Mouse (Mus musculus): ENCODE data around the gene Flt4. TPM values are rescaled to one million over a fixed set of nuclear protein-coding genes. Genes with fewer than 3 reads are reported as not detected.

The Flt4 gene
- polyA plus RNA-seq, 1 experiment from 2014 or later, result 4.9 TPM

DNA sequence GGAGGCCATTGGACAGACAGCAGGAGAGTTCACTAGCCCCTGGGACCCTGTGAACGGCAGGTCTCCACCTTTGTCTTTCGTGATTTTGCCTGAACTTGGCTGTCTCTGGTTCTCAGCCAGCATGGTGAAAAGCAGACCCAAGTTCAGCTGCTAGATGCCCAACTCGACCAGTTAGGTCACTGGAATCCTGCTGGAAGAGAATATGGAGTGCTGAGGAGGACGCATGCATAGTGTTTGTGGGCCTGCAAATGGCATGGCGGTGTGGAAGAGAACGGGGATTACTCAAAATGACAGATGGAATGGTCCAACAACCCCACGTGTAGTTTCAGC lies 50.4 kb downstream of the Flt4 start:
- DNase-seq (no peak), ATAC-seq (no peak)
- H3K36me3 ChIP-seq (replicated peaks; ENCODE audit: insufficient read depth, low read length), result no peaks in the 10 kb centered on the region
- WGBS (ENCODE audit: insufficient replicate concordance), result 69% methylated on average over 7 of the region's 7 CpGs
- no peak overlapping the region for H3K4me3 ChIP-seq (ENCODE audit: low read depth, low read length)
- no peaks in the 10 kb centered on the region for H3K27me3 ChIP-seq (ENCODE audit: insufficient read depth, low read length)
- no peak overlapping the region for H3K4me2 ChIP-seq (ENCODE audit: low read depth, low read length)
- H3K9ac ChIP-seq (replicated peaks), result no peak overlapping the region
- TF ChIP-seq EP300 (IDR thresholded peaks at IDR 0.05; ENCODE audit: low read depth), result no peak
- no peak for TF ChIP-seq CTCF (IDR thresholded peaks at IDR 0.05; ENCODE audit: low read depth)
- H3K4me1 ChIP-seq (ENCODE audit: insufficient read depth), result peaks cover 16% of the 10 kb centered on the region
- H3K27ac ChIP-seq (ENCODE audit: low read depth), result peak overlapping the region; percentile 64
- no peaks in the 10 kb centered on the region for H3K9me3 ChIP-seq (ENCODE audit: low read length)

GRCm38 (mm10) chr11:49662292-49662780 lies 53.3 kb downstream of the Flt4 start:
- H3K9ac ChIP-seq (replicated peaks), result no peak overlapping the region
- H3K27me3 ChIP-seq (ENCODE audit: insufficient read depth, low read length), result no peaks in the 10 kb centered on the region
- H3K4me1 ChIP-seq (ENCODE audit: insufficient read depth), result peaks cover 16% of the 10 kb centered on the region
- WGBS (ENCODE audit: insufficient replicate concordance), result 45% methylated on average over 15 of the region's 15 CpGs
- H3K4me2 ChIP-seq (ENCODE audit: low read depth, low read length), result no peak overlapping the region
- H3K9me3 ChIP-seq (ENCODE audit: low read length), result no peaks in the 10 kb centered on the region
- H3K36me3 ChIP-seq (replicated peaks; ENCODE audit: insufficient read depth, low read length), result no peaks in the 10 kb centered on the region
- ATAC-seq (no peak), DNase-seq (no peak)
- TF ChIP-seq CTCF (IDR thresholded peaks at IDR 0.05; ENCODE audit: low read depth) (peak; percentile 33), EP300 (IDR thresholded peaks at IDR 0.05; ENCODE audit: low read depth) (no peak)
- no peak overlapping the region for H3K27ac ChIP-seq (ENCODE audit: low read depth)
- H3K4me3 ChIP-seq (ENCODE audit: low read depth, low read length), result no peak overlapping the region

- no peaks in the 10 kb centered on the region for H3K9me3 ChIP-seq (ENCODE audit: low read length)
- no peaks in the 10 kb centered on the region for H3K27me3 ChIP-seq (ENCODE audit: insufficient read depth, low read length)
- no peak for DNase-seq
- 51% methylated on average over 5 of the region's 5 CpGs for WGBS (ENCODE audit: insufficient replicate concordance)
- H3K4me1 ChIP-seq (ENCODE audit: insufficient read depth), result peaks cover 12% of the 10 kb centered on the region
- no peak within 1 kb of the TSS for H3K27ac ChIP-seq (ENCODE audit: low read depth)
- H3K4me2 ChIP-seq (ENCODE audit: low read depth, low read length), result no peak within 1 kb of the TSS
- TF ChIP-seq CTCF (IDR thresholded peaks at IDR 0.05; ENCODE audit: low read depth) (no peak), EP300 (IDR thresholded peaks at IDR 0.05; ENCODE audit: low read depth) (no peak)
- no peak within 1 kb of the TSS for H3K4me3 ChIP-seq (ENCODE audit: low read depth, low read length)
- ATAC-seq, result no peak
- no peaks in the 10 kb centered on the region for H3K36me3 ChIP-seq (replicated peaks; ENCODE audit: insufficient read depth, low read length)
- H3K9ac ChIP-seq (replicated peaks), result no peak within 1 kb of the TSS
Observed at GRCm38 (mm10) chr11:49663310-49663709, 54.2 kb downstream of the Flt4 start, which contains the start of gene Scgb3a1. Scgb3a1 (plus strand) TSS chr11:49663610.

DNA sequence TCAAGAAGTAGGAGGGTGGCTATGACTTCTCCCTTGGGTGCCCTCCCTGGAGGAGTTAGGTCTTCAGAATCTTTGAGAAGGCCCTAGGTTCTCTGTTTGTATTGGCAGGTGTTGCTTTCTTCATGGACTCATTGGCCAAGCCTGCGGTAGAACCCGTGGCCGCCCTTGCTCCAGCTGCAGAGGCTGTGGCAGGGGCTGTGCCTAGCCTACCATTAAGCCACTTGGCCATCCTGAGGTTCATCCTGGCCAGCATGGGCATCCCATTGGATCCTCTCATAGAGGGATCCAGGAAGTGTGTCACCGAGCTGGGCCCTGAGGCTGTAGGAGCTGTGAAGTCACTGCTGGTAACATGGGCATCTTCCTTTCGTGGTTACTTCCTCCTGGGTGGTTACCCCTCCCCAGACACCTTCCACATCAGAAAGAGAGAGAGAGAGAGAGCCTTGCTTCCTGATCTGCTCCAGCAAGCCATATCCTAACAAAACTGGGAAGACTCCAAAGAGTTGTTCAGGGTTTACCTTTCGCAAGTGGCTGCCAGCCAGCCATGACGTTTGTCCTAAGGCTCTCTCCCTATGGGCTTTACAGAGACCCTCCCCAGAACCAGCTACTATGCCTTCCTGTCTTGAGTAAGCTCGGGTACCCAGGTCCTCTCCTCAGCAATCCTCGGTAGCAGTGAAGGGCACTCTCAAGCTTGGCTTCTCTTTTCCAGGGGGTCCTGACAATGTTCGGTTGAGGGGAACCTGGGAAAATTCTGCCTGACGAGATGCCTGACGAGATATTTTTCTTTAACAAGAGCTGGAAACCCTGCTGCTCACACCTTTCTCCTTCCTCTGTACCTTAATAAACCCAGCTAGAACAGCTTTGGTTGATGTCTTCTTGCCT lies 55.4 kb downstream of the Flt4 start:
- TF ChIP-seq EP300 (IDR thresholded peaks at IDR 0.05; ENCODE audit: low read depth) (no peak), CTCF (IDR thresholded peaks at IDR 0.05; ENCODE audit: low read depth) (no peak)
- Histone ChIP-seq H3K9me3 (ENCODE audit: low read length) (no peaks in the 10 kb centered on the region), H3K36me3 (replicated peaks; ENCODE audit: insufficient read depth, low read length) (0 out of 2 replicates have a peak, but pooled peaks cover 6% of the 10 kb centered on the region)

DNA sequence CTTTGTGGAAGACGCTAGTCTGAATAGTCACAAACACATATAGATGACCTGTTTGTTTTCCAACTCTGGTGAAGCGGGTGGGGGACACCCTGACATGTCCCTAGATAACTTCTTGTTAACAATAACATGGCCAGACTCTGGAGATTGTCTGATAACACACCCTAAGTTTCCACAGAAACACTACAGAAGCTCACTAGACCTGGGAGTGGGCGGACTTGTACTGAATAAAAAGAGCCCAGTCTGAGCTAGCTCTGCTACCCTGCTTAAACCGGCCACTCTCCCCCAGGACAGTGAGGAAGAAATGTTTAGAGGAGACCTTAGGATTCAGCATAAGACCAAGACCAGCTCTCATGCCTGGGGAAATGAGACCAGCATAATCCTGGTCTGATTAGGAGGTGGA lies 56.4 kb downstream of the Flt4 start:
- ATAC-seq (no peak), DNase-seq (no peak)
- no peak overlapping the region for H3K9ac ChIP-seq (replicated peaks)
- H3K4me1 ChIP-seq (ENCODE audit: insufficient read depth), result no peaks in the 10 kb centered on the region
- no peak overlapping the region for H3K27ac ChIP-seq (ENCODE audit: low read depth)
- H3K9me3 ChIP-seq (ENCODE audit: low read length), result no peaks in the 10 kb centered on the region
- 65% methylated on average over 4 of the region's 4 CpGs for WGBS (ENCODE audit: insufficient replicate concordance)
- H3K4me2 ChIP-seq (ENCODE audit: low read depth, low read length), result no peak overlapping the region
- H3K36me3 ChIP-seq (replicated peaks; ENCODE audit: insufficient read depth, low read length), result 0 out of 2 replicates have a peak, but pooled peaks cover 12% of the 10 kb centered on the region
- TF ChIP-seq EP300 (IDR thresholded peaks at IDR 0.05; ENCODE audit: low read depth) (no peak), CTCF (IDR thresholded peaks at IDR 0.05; ENCODE audit: low read depth) (no peak)
- H3K4me3 ChIP-seq (ENCODE audit: low read depth, low read length), result no peak overlapping the region
- no peaks in the 10 kb centered on the region for H3K27me3 ChIP-seq (ENCODE audit: insufficient read depth, low read length)

More for the DNA sequence above, 55.4 kb downstream of the Flt4 start:
- ATAC-seq, result no peak
- Histone ChIP-seq H3K27ac (ENCODE audit: low read depth) (no peak overlapping the region), H3K4me1 (ENCODE audit: insufficient read depth) (peaks cover 1% of the 10 kb centered on the region; the same call in 1 of the 2 replicates), H3K27me3 (ENCODE audit: insufficient read depth, low read length) (no peaks in the 10 kb centered on the region), H3K4me2 (ENCODE audit: low read depth, low read length) (no peak overlapping the region), H3K9ac (replicated peaks) (no peak overlapping the region), H3K4me3 (ENCODE audit: low read depth, low read length) (no peak overlapping the region)
- WGBS (ENCODE audit: insufficient replicate concordance), result 61% methylated on average over 12 of the region's 12 CpGs
- no peak for DNase-seq

- Histone ChIP-seq H3K27ac (ENCODE audit: low read depth) (no peak overlapping the region), H3K9me3 (ENCODE audit: low read length) (no peaks in the 10 kb centered on the region), H3K36me3 (replicated peaks; ENCODE audit: insufficient read depth, low read length) (peaks cover 68% of the 10 kb centered on the region), H3K4me2 (ENCODE audit: low read depth, low read length) (no peak overlapping the region), H3K4me1 (ENCODE audit: insufficient read depth) (no peaks in the 10 kb centered on the region), H3K27me3 (ENCODE audit: insufficient read depth, low read length) (no peaks in the 10 kb centered on the region), H3K9ac (replicated peaks) (no peak overlapping the region), H3K4me3 (ENCODE audit: low read depth, low read length) (no peak overlapping the region)
- ATAC-seq, result no peak
- TF ChIP-seq EP300 (IDR thresholded peaks at IDR 0.05; ENCODE audit: low read depth) (no peak), CTCF (IDR thresholded peaks at IDR 0.05; ENCODE audit: low read depth) (no peak)
- WGBS (ENCODE audit: insufficient replicate concordance), result 84% methylated on average over 3 of the region's 3 CpGs
- no peak for DNase-seq
Observed at GRCm38 (mm10) chr11:49673433-49673832, 64.4 kb downstream of the Flt4 start.

Data from liver, postnatal 0 days (tissue).